Mouse (Mus musculus) myocyte (in vitro differentiated cells): ENCODE data around the gene Mtmr12. TPM values are rescaled to one million over a fixed set of nuclear protein-coding genes. Genes with fewer than 3 reads are reported as not detected.

ENCODE experiments used
- H3K27me3 ChIP-seq: one replicate; pipeline ENCODE4 v1.6.1; 2011; ENCODE audit not compliant: control insufficient read depth, insufficient read depth, insufficient read length
- H3K36me3 ChIP-seq: one replicate; pipeline ENCODE4 v1.6.1; 2011; ENCODE audit not compliant: control insufficient read depth, insufficient read depth
- H3K4me2 ChIP-seq: one replicate; pipeline ENCODE4 v1.6.1; 2011; ENCODE audit warnings: low read depth, control low read depth
- H3K4me3 ChIP-seq: one replicate; pipeline ENCODE4 v1.5.1; 2011; ENCODE audit warnings: mild to moderate bottlenecking, control low read depth, moderate library complexity
- H3K79me2 ChIP-seq: one replicate; pipeline ENCODE4 v1.6.1; 2011; ENCODE audit not compliant: control insufficient read depth, insufficient read depth
- H3ac ChIP-seq: one replicate; pipeline ENCODE4 v1.6.1; 2011; ENCODE audit not compliant: control insufficient read depth, insufficient read length
- CEBPB ChIP-seq: IDR thresholded peaks from 2 replicates; pipeline ENCODE4 v1.6.1; 2011; ENCODE audit warnings: mild to moderate bottlenecking, moderate library complexity; ENCODE audit not compliant: poor library complexity, insufficient read depth, severe bottlenecking
- E2F4 ChIP-seq: IDR thresholded peaks from one replicate; pipeline ENCODE4 v1.6.1; 2011; ENCODE audit warnings: mild to moderate bottlenecking, control low read depth, moderate library complexity; ENCODE audit not compliant: insufficient read depth
- MAX ChIP-seq: IDR thresholded peaks from one replicate; pipeline ENCODE4 v1.6.1; 2011; ENCODE audit warnings: low read depth, mild to moderate bottlenecking, control low read depth
- MYOD1 ChIP-seq, 3 experiments: IDR thresholded peaks; one replicate each; pipeline ENCODE4 v1.6.1; 2011; ENCODE audit warnings: control low read depth in 2 of 3, low read depth in 2 of 3, mild to moderate bottlenecking in 2 of 3, moderate library complexity in 1 of 3; ENCODE audit not compliant: insufficient read length in 2 of 3, control insufficient read depth in 1 of 3
- MYOG ChIP-seq, 3 experiments: IDR thresholded peaks; one replicate each; pipeline ENCODE4 v1.6.1; 2011; ENCODE audit warnings: control low read depth in 2 of 3, low read depth in 2 of 3, mild to moderate bottlenecking in 2 of 3; ENCODE audit not compliant: insufficient read length in 2 of 3, control insufficient read depth in 1 of 3, insufficient read depth in 1 of 3
- POLR2A ChIP-seq: IDR thresholded peaks from one replicate; pipeline ENCODE4 v1.6.1; 2011; ENCODE audit warnings: low read depth, mild to moderate bottlenecking, control low read depth, moderate library complexity; ENCODE audit not compliant: insufficient read length
- POLR2AphosphoS2 ChIP-seq: IDR thresholded peaks from one replicate; pipeline ENCODE4 v1.6.1; 2011; ENCODE audit warnings: low read depth, control low read depth; ENCODE audit not compliant: insufficient read length
- REST ChIP-seq: IDR thresholded peaks from one replicate; pipeline ENCODE4 v1.6.1; 2011; ENCODE audit warnings: mild to moderate bottlenecking, control low read depth, moderate library complexity; ENCODE audit not compliant: insufficient read depth, insufficient read length
- SRF ChIP-seq: IDR thresholded peaks from one replicate; pipeline ENCODE4 v1.6.1; 2011; ENCODE audit warnings: low read depth; ENCODE audit not compliant: control insufficient read depth, insufficient read length
- TCF12 ChIP-seq: IDR thresholded peaks from one replicate; pipeline ENCODE4 v1.6.1; 2011; ENCODE audit warnings: mild to moderate bottlenecking, control low read depth; ENCODE audit not compliant: poor library complexity, insufficient read depth, severe bottlenecking
- TCF3 ChIP-seq: IDR thresholded peaks from one replicate; pipeline ENCODE4 v1.6.1; 2011; ENCODE audit warnings: low read depth, control low read depth; ENCODE audit not compliant: insufficient read length
- USF1 ChIP-seq: IDR thresholded peaks from one replicate; pipeline ENCODE4 v1.6.1; 2011; ENCODE audit warnings: low read depth, mild to moderate bottlenecking, control low read depth, moderate library complexity
- polyA plus RNA-seq: library from polyadenylated mRNA; unstranded; fragments of >200 nt; fragmentation: generic; extraction: Trizol; gene quantifications from one replicate; pipeline ENCODE4 v1.2.1, GENCODE M21; 2012; ENCODE audit warnings: missing spikeins

Mtmr12 gene
- polyA plus RNA-seq, 1 experiment = 6.2 TPM

DNA sequence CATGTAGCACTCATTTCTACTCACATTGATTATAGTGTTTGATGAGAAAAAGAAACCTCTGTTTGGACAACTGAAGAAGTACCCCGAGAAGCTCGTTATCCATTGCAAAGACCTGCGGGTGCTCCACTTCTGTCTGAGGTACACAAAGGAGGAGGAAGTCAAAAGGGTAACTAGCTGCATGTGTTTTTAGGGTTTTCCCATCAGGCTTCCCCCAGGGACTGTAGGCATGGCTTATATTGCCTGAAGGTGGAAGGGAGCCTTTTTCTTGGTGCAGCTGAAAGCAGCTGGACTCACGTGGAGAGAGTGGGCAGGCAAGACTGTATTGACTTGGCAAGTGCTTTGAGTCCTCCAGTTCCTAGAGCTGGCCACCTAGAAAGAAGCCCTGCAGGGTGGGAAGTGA is 31.2 kb downstream of the Mtmr12 start:
- Histone ChIP-seq H3K36me3 (peaks cover 58% of the 10 kb centered on the region), H3K4me2 (no peak overlapping the region), H3K4me3 (no peak overlapping the region), H3ac (no peak overlapping the region), H3K27me3 (no peaks in the 10 kb centered on the region), H3K79me2 (no peaks in the 10 kb centered on the region)
- no peak for TF ChIP-seq E2F4
- no peak for TF ChIP-seq CEBPB
- no peak for TF ChIP-seq SRF
- TF ChIP-seq REST = no peak
- TF ChIP-seq MYOG (IDR thresholded peaks at IDR 0.05; ENCODE audit: control insufficient read depth in 1 of 3, insufficient read depth in 1 of 3, insufficient read length in 2 of 3, low read depth in 2 of 3) = no peak
- TF ChIP-seq POLR2AphosphoS2 = no peak
- no peak for TF ChIP-seq POLR2A
- no peak for TF ChIP-seq TCF3
- TF ChIP-seq TCF12 = no peak
- no peak for TF ChIP-seq MAX
- TF ChIP-seq MYOD1 (IDR thresholded peaks at IDR 0.05; ENCODE audit: control insufficient read depth in 1 of 3, insufficient read length in 2 of 3, low read depth in 2 of 3) = no peak

DNA sequence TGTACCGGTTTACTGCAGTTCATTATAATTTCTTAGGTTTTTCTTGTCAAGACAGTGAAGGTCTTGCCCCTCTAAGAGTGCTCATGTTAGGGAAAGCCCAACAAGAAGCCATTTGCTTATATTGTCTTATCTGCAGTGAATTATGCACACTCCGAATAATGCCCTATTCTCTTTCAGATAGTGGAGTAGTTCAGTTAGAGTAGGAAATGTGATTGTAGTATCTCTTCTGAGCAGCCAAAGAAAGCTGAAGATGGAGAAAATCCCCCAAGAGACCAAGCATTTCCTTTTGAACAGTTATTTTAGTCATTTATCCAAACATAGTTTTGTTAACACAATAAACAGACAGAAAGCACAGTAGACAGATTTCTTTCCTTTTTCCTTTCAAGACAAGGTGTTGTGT is 32.1 kb downstream of the Mtmr12 start:
- Histone ChIP-seq H3K27me3 (no peaks in the 10 kb centered on the region), H3K36me3 (peaks cover 54% of the 10 kb centered on the region), H3K4me2 (no peak overlapping the region), H3K79me2 (no peaks in the 10 kb centered on the region), H3ac (no peak overlapping the region), H3K4me3 (no peak overlapping the region)
- TF ChIP-seq MYOG (IDR thresholded peaks at IDR 0.05; ENCODE audit: control insufficient read depth in 1 of 3, insufficient read depth in 1 of 3, insufficient read length in 2 of 3, low read depth in 2 of 3) (no peak), MAX (no peak), SRF (no peak), CEBPB (no peak), POLR2A (no peak), E2F4 (no peak), REST (no peak), TCF3 (no peak), USF1 (no peak), MYOD1 (IDR thresholded peaks at IDR 0.05; ENCODE audit: control insufficient read depth in 1 of 3, insufficient read length in 2 of 3, low read depth in 2 of 3) (no peak), POLR2AphosphoS2 (no peak), TCF12 (no peak)

DNA sequence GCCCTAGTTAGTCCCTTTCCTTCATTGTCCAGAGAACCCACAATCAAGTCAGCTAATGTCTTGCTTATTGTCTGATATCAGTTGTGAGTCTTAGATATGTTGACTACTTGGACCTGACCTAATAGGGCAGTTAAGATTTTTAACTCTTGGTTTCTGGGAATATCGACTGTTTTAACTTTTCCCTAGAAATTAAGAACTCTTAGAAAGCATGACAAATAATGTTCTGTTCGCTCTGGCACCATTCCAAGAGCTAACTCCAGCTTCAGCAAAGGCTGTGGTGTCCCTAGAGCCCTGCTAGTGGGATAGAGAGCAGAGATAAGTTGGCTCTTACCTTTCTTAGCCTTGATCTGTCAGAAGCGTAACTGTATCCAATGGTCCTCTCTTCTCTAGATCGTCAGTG is 32.7 kb downstream of the Mtmr12 start:
- H3K36me3 ChIP-seq = peaks cover 48% of the 10 kb centered on the region
- H3ac ChIP-seq = no peak overlapping the region
- no peaks in the 10 kb centered on the region for H3K27me3 ChIP-seq
- no peaks in the 10 kb centered on the region for H3K79me2 ChIP-seq
- no peak overlapping the region for H3K4me3 ChIP-seq
- no peak overlapping the region for H3K4me2 ChIP-seq
- no peak for TF ChIP-seq USF1
- TF ChIP-seq TCF12 = no peak
- no peak for TF ChIP-seq POLR2AphosphoS2
- TF ChIP-seq POLR2A = no peak
- no peak for TF ChIP-seq E2F4
- TF ChIP-seq REST = no peak
- TF ChIP-seq SRF = no peak
- TF ChIP-seq MYOG (IDR thresholded peaks at IDR 0.05; ENCODE audit: control insufficient read depth in 1 of 3, insufficient read depth in 1 of 3, insufficient read length in 2 of 3, low read depth in 2 of 3) = no peak
- no peak for TF ChIP-seq MYOD1 (IDR thresholded peaks at IDR 0.05; ENCODE audit: control insufficient read depth in 1 of 3, insufficient read length in 2 of 3, low read depth in 2 of 3)
- no peak for TF ChIP-seq CEBPB
- no peak for TF ChIP-seq TCF3
- no peak for TF ChIP-seq MAX

DNA sequence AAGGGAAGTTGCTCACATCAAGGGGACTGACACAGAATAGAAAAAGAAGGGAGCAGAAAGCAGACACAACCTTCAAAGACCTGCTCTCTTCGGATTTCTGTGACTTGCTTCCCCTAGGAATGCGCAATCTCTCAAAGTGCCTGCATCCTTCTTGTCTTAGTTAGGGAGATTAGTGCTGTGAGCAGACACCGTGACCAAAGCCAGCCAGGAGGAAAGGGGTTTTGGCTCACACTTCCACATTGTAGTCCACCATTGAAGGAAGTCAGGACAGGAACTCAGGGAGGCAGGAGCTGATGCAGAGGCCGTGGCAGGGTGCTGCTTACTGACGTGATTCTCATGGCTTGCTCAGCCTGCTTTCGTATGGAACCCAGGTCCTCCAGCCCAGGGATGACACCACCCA is 33.5 kb downstream of the Mtmr12 start:
- no peak overlapping the region for H3ac ChIP-seq
- H3K4me3 ChIP-seq = no peak overlapping the region
- H3K4me2 ChIP-seq = no peak overlapping the region
- H3K79me2 ChIP-seq = no peaks in the 10 kb centered on the region
- no peak for TF ChIP-seq E2F4
- TF ChIP-seq POLR2A = no peak
- no peak for TF ChIP-seq POLR2AphosphoS2
- no peak for TF ChIP-seq TCF3
- TF ChIP-seq MYOD1 (IDR thresholded peaks at IDR 0.05; ENCODE audit: control insufficient read depth in 1 of 3, insufficient read length in 2 of 3, low read depth in 2 of 3) = no peak
- TF ChIP-seq SRF = no peak
- no peak for TF ChIP-seq USF1
- no peak for TF ChIP-seq TCF12
- TF ChIP-seq MAX = no peak
- no peak for TF ChIP-seq CEBPB
- no peak for TF ChIP-seq REST
- no peak for TF ChIP-seq MYOG (IDR thresholded peaks at IDR 0.05; ENCODE audit: control insufficient read depth in 1 of 3, insufficient read depth in 1 of 3, insufficient read length in 2 of 3, low read depth in 2 of 3)
- peaks cover 43% of the 10 kb centered on the region for H3K36me3 ChIP-seq
- H3K27me3 ChIP-seq = no peaks in the 10 kb centered on the region
